ENCODE assay signal across 8 mouse cellular contexts in genomic region chr7:4877226-4877625, GRCm38 (mm10). TPM values are rescaled to one million over a fixed set of nuclear protein-coding genes. Genes with fewer than 3 reads are reported as not detected.
DNase-seq lines count a peak whose midpoint lies in the region; ATAC-seq and TF ChIP-seq lines count a peak whose summit lies in the region.

No protein-coding gene starts in this region.

- H3K9ac ChIP-seq in embryonic facial prominence, embryonic 12.5 days: peak overlapping the region; percentile 52
- peak overlapping the region; percentile 67 for H3K9ac ChIP-seq in intestine, embryonic 15.5 days
- H3K9ac ChIP-seq in neural tube, embryonic 13.5 days: peak overlapping the region; percentile 71

- ATAC-seq in embryonic facial prominence, embryonic 12.5 days (ENCODE audit: insufficient number of reproducible peaks, insufficient read depth, low FRiP score, low TSS enrichment): no peak
- ATAC-seq in intestine, embryonic 15.5 days: peak; percentile 23; the same call in 1 of the 2 replicates
- peak; percentile 54 for ATAC-seq in neural tube, embryonic 13.5 days (ENCODE audit: low read depth)

- H3K36me3 ChIP-seq in embryonic facial prominence, embryonic 12.5 days: no peaks in the 10 kb centered on the region
- no peaks in the 10 kb centered on the region for H3K36me3 ChIP-seq in intestine, embryonic 15.5 days
- no peaks in the 10 kb centered on the region for H3K36me3 ChIP-seq in neural tube, embryonic 13.5 days

- H3K4me2 ChIP-seq in embryonic facial prominence, embryonic 12.5 days (replicated peaks): peak overlapping the region; percentile 84
- peak overlapping the region; percentile 83 for H3K4me2 ChIP-seq in intestine, embryonic 15.5 days (replicated peaks)
- peak overlapping the region; percentile 78 for H3K4me2 ChIP-seq in neural tube, embryonic 13.5 days

- no peak for DNase-seq in lung, adult 2 months
- DNase-seq in lung, adult 18-20 months: no peak
- DNase-seq in adrenal gland, postnatal 10 days: no peak
- no peak for DNase-seq in cerebellum, adult 9-11 months
- no peak for DNase-seq in left cerebral cortex, adult 18-20 months (ENCODE audit: low spot score in 2 of 2)

- H3K27ac ChIP-seq in embryonic facial prominence, embryonic 12.5 days: no peak overlapping the region
- 0 out of 2 replicates have a peak overlapping the region, but pooled peaks have one; percentile 61 for H3K27ac ChIP-seq in intestine, embryonic 15.5 days
- no peak overlapping the region for H3K27ac ChIP-seq in neural tube, embryonic 13.5 days (replicated peaks)

- 5% methylated on average over 11 of the region's 11 CpGs for WGBS in lung, adult 2 months
- WGBS in embryonic facial prominence, embryonic 12.5 days: 12% methylated on average over 11 of the region's 11 CpGs
- 7% methylated on average over 11 of the region's 11 CpGs for WGBS in intestine, embryonic 15.5 days
- WGBS in neural tube, embryonic 13.5 days: 8% methylated on average over 11 of the region's 11 CpGs

- H3K27me3 ChIP-seq in embryonic facial prominence, embryonic 12.5 days: no peaks in the 10 kb centered on the region
- no peaks in the 10 kb centered on the region for H3K27me3 ChIP-seq in intestine, embryonic 15.5 days (replicated peaks)
- no peaks in the 10 kb centered on the region for H3K27me3 ChIP-seq in neural tube, embryonic 13.5 days

- H3K9me3 ChIP-seq in embryonic facial prominence, embryonic 12.5 days: no peaks in the 10 kb centered on the region
- H3K9me3 ChIP-seq in intestine, embryonic 15.5 days: no peaks in the 10 kb centered on the region
- peaks cover 5% of the 10 kb centered on the region; the same call in 1 of the 2 replicates for H3K9me3 ChIP-seq in neural tube, embryonic 13.5 days

- TF ChIP-seq POLR2A in lung, adult 2 months (IDR thresholded peaks at IDR 0.05; ENCODE audit: borderline replicate concordance, extremely low read depth, low read depth, low read length): no peak

- H3K4me3 ChIP-seq in lung, adult 2 months (replicated peaks; ENCODE audit: extremely low read depth, low read depth, low read length): peak overlapping the region; percentile 90
- H3K4me3 ChIP-seq in embryonic facial prominence, embryonic 12.5 days: peak overlapping the region; percentile 57
- H3K4me3 ChIP-seq in intestine, embryonic 15.5 days (replicated peaks): peak overlapping the region; percentile 60
- peak overlapping the region; percentile 53 for H3K4me3 ChIP-seq in neural tube, embryonic 13.5 days

- H3K4me1 ChIP-seq in lung, adult 2 months (ENCODE audit: control insufficient read depth, insufficient read depth, low read length): 0 out of 2 replicates have a peak, but pooled peaks cover 2% of the 10 kb centered on the region
- 0 out of 2 replicates have a peak, but pooled peaks cover 15% of the 10 kb centered on the region for H3K4me1 ChIP-seq in embryonic facial prominence, embryonic 12.5 days
- peaks cover 11% of the 10 kb centered on the region for H3K4me1 ChIP-seq in intestine, embryonic 15.5 days (replicated peaks)
- H3K4me1 ChIP-seq in neural tube, embryonic 13.5 days (replicated peaks): peaks cover 15% of the 10 kb centered on the region

- no peak for TF ChIP-seq CTCF in lung, adult 2 months (IDR thresholded peaks at IDR 0.05; ENCODE audit: insufficient read depth, low read length)

RNA-seq across cellular contexts. Expression of gene Isoc2a, which starts 0.3 kb away (rescaled TPM):
- polyA plus RNA-seq in lung, adult 2 months (2012; rRNA removed): 13.4 and 15.0 TPM in 2 replicates
- 0.74 and 0.93 TPM in 2 replicates for polyA plus RNA-seq in embryonic facial prominence, embryonic 12.5 days (2016; fragmentation: Nextera tagmentation; extraction: Ambion mirVana)
- polyA plus RNA-seq in intestine, embryonic 15.5 days (2015; fragmentation: Nextera tagmentation; extraction: Ambion mirVana): 0.68 and 1.0 TPM in 2 replicates
- polyA plus RNA-seq in neural tube, embryonic 13.5 days (2015; fragmentation: Nextera tagmentation; extraction: Ambion mirVana): 0.51 and 0.91 TPM in 2 replicates
- total RNA-seq in adrenal gland, postnatal 10 days (2021): 10 to 100 TPM; 52.8 to 56.8 TPM
- total RNA-seq in left cerebral cortex, adult 18-20 months (2021): 10 to 100 TPM; 14.2 to 14.8 TPM

RNA-seq across cellular contexts. Expression of gene Isoc2b, which starts 7.2 kb away (rescaled TPM):
- polyA plus RNA-seq in lung, adult 2 months (2012; rRNA removed): 14.1 and 22.3 TPM in 2 replicates
- 4.1 and 4.4 TPM in 2 replicates for polyA plus RNA-seq in embryonic facial prominence, embryonic 12.5 days (2016; fragmentation: Nextera tagmentation; extraction: Ambion mirVana)
- 9.7 and 15.5 TPM in 2 replicates for polyA plus RNA-seq in intestine, embryonic 15.5 days (2015; fragmentation: Nextera tagmentation; extraction: Ambion mirVana)
- polyA plus RNA-seq in neural tube, embryonic 13.5 days (2015; fragmentation: Nextera tagmentation; extraction: Ambion mirVana): 4.5 and 4.8 TPM in 2 replicates
- total RNA-seq in adrenal gland, postnatal 10 days (2021): 10 to 100 TPM in 1 of 2 experiments, 1 to 10 TPM in 1; 6.8 to 13.3 TPM
- total RNA-seq in left cerebral cortex, adult 18-20 months (2021): 1 to 10 TPM; 4.5 to 5.9 TPM

RNA-seq across cellular contexts. Expression of gene Gm36210, which starts 29.1 kb away (rescaled TPM):
- polyA plus RNA-seq in lung, adult 2 months (2012; rRNA removed): 0.15 and 0.20 TPM in 2 replicates
- not detected in 2 replicates for polyA plus RNA-seq in embryonic facial prominence, embryonic 12.5 days (2016; fragmentation: Nextera tagmentation; extraction: Ambion mirVana)
- polyA plus RNA-seq in intestine, embryonic 15.5 days (2015; fragmentation: Nextera tagmentation; extraction: Ambion mirVana): not detected in 2 replicates
- polyA plus RNA-seq in neural tube, embryonic 13.5 days (2015; fragmentation: Nextera tagmentation; extraction: Ambion mirVana): 0.35 and 0.47 TPM in 2 replicates
- not detected for total RNA-seq in adrenal gland, postnatal 10 days (2021)
- total RNA-seq in left cerebral cortex, adult 18-20 months (2021): under 1 TPM in 1 of 2 experiments, not detected in 1; 0.46 TPM

RNA-seq across cellular contexts. Expression of gene Shisa7, which starts 32.7 kb away (rescaled TPM):
- 2.5 and 3.4 TPM in 2 replicates for polyA plus RNA-seq in lung, adult 2 months (2012; rRNA removed)
- 0.48 and 0.52 TPM in 2 replicates for polyA plus RNA-seq in embryonic facial prominence, embryonic 12.5 days (2016; fragmentation: Nextera tagmentation; extraction: Ambion mirVana)
- 0.21 and 0.27 TPM in 2 replicates for polyA plus RNA-seq in intestine, embryonic 15.5 days (2015; fragmentation: Nextera tagmentation; extraction: Ambion mirVana)
- 8.7 and 9.7 TPM in 2 replicates for polyA plus RNA-seq in neural tube, embryonic 13.5 days (2015; fragmentation: Nextera tagmentation; extraction: Ambion mirVana)
- 1 to 10 TPM; 1.3 to 3.1 TPM for total RNA-seq in adrenal gland, postnatal 10 days (2021)
- 100 to 1,000 TPM; 102 to 115 TPM for total RNA-seq in left cerebral cortex, adult 18-20 months (2021)

RNA-seq across cellular contexts. Expression of gene Zfp628, which starts 37.8 kb away (rescaled TPM):
- polyA plus RNA-seq in lung, adult 2 months (2012; rRNA removed): 20.6 and 24.7 TPM in 2 replicates
- polyA plus RNA-seq in embryonic facial prominence, embryonic 12.5 days (2016; fragmentation: Nextera tagmentation; extraction: Ambion mirVana): 4.0 and 4.3 TPM in 2 replicates
- polyA plus RNA-seq in intestine, embryonic 15.5 days (2015; fragmentation: Nextera tagmentation; extraction: Ambion mirVana): 2.9 and 3.4 TPM in 2 replicates
- 4.6 and 4.8 TPM in 2 replicates for polyA plus RNA-seq in neural tube, embryonic 13.5 days (2015; fragmentation: Nextera tagmentation; extraction: Ambion mirVana)
- 10 to 100 TPM; 14.7 to 16.4 TPM for total RNA-seq in adrenal gland, postnatal 10 days (2021)
- total RNA-seq in left cerebral cortex, adult 18-20 months (2021): 10 to 100 TPM; 14.7 to 15.9 TPM
